Mouse (Mus musculus) kidney, adult 2 months (tissue): ENCODE measurements around the gene Ap3m1.

Experiments used
- CTCF ChIP-seq: fragments of 200-500 bp; conservative IDR thresholded peaks from 2 replicates; pipeline ENCODE4 v1.5.1; 2011; ENCODE audit warnings: low read depth, mild to moderate bottlenecking, control low read depth, low read length, moderate library complexity, mixed read lengths; ENCODE audit not compliant: insufficient read depth, insufficient read length
- POLR2A ChIP-seq: fragments of 200-500 bp; IDR thresholded peaks from one replicate; pipeline ENCODE4 v1.6.1; 2011; ENCODE audit warnings: low read depth, low read length, control low read depth

DNA sequence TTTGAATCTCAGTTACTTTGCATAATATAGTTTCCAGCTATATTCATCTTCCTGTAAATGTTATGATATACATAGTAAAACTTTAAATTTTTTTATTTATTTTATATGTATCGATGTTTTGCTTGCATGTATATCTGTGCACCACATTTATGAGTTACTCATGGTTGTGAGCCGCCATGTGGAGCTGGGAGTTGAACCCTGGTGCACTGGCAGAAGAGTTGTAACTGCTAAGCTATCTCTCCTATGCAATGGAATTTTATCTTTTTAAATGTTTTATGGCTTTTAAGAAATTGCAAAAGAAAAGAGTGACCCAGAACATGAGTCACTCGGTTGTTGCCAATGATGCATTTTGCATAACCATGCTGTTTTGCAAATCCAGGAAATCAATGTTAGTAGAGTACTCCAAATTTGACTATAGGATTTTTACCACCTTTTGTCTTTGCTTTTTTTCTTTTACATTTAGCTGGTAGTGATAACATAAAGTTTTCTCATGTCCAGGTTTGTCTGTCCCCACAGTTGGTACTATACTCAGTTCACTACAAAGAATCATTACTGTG lies 38.7 kb upstream of the Ap3m1 start:
- TF ChIP-seq CTCF (no peak), POLR2A (no peak)
